Comparison of ENCODE assay signal across 11 mouse cellular contexts in genomic region chr4:123000617-123001342, GRCm38 (mm10). TPM values are rescaled to one million over a fixed set of nuclear protein-coding genes. Genes with fewer than 3 reads are reported as not detected.
DNase-seq lines count a peak whose midpoint lies in the region; ATAC-seq and TF ChIP-seq lines count a peak whose summit lies in the region.
"Had no signal": no experiment of that assay in that cellular context is flagged by ENCODE, and none has a peak within 500 bp of the region (broad histone marks: within the 10 kb centered on the region; RNA-seq: fewer than 3 reads in every experiment).

No protein-coding gene starts in this region.

- peaks cover 19% of the 10 kb centered on the region for H3K4me1 ChIP-seq in hindbrain, embryonic 11.5 days (replicated peaks; ENCODE audit: control insufficient read depth, insufficient read depth, low read length)
- peaks cover 58% of the 10 kb centered on the region for H3K4me1 ChIP-seq in midbrain, embryonic 13.5 days (replicated peaks)
- no peaks in the 10 kb centered on the region for H3K4me1 ChIP-seq in kidney, adult 2 months (ENCODE audit: control insufficient read depth, insufficient read depth, low read length)

- peaks cover 2% of the 10 kb centered on the region for H3K79me3 ChIP-seq in C2C12 (ENCODE audit: low read depth)

- WGBS in hindbrain, embryonic 11.5 days, result 29% methylated on average over 17 of the region's 17 CpGs
- 17% methylated on average over 17 of the region's 17 CpGs for WGBS in midbrain, embryonic 13.5 days
- 76% methylated on average over 17 of the region's 17 CpGs for WGBS in kidney, adult 2 months

- TF ChIP-seq CTCF in C2C12 (IDR thresholded peaks at IDR 0.05; ENCODE audit: control insufficient read depth, insufficient read depth, insufficient read length), result no peak
- no peak for TF ChIP-seq CTCF in kidney, adult 2 months (conservative IDR thresholded peaks at IDR 0.05; ENCODE audit: insufficient read depth, insufficient read length, low read depth, low read length)

- peak overlapping the region; percentile 98 for H3K27ac ChIP-seq in hindbrain, embryonic 11.5 days (ENCODE audit: low read depth, low read length)
- peak overlapping the region; percentile 96 for H3K27ac ChIP-seq in midbrain, embryonic 13.5 days
- no peak overlapping the region for H3K27ac ChIP-seq in kidney, adult 2 months (ENCODE audit: insufficient read depth, low read depth, low read length)
- H3K27ac ChIP-seq: liver, embryonic 14.5 days had no signal

- H3K9me3 ChIP-seq in hindbrain, embryonic 11.5 days (ENCODE audit: control insufficient read depth, low read length), result no peaks in the 10 kb centered on the region
- no peaks in the 10 kb centered on the region for H3K9me3 ChIP-seq in midbrain, embryonic 13.5 days

- DNase-seq in R1 (ENCODE audit: low read depth, low spot score), result peak; percentile 86
- peak; percentile 60 for DNase-seq in hindbrain, embryonic 11.5 days (ENCODE audit: low spot score)
- no peak for DNase-seq in kidney, adult 2 months
- DNase-seq in kidney, postnatal 4 days, result no peak
- DNase-seq in thymus, postnatal 14 days, result no peak
- DNase-seq in heart, postnatal 4 days, result no peak
- DNase-seq: kidney, adult 8-10 months; right cerebral cortex, adult 18-20 months had no signal

- no peak overlapping the region for H3K4me3 ChIP-seq in C2C12 (ENCODE audit: insufficient read depth, poor library complexity, severe bottlenecking)
- H3K4me3 ChIP-seq in hindbrain, embryonic 11.5 days (ENCODE audit: low read depth, low read length), result no peak overlapping the region
- peak overlapping the region; percentile 81 for H3K4me3 ChIP-seq in midbrain, embryonic 13.5 days (replicated peaks)
- no peak overlapping the region for H3K4me3 ChIP-seq in kidney, adult 2 months (ENCODE audit: insufficient read depth, low read depth, low read length)

- no peaks in the 10 kb centered on the region for H3K27me3 ChIP-seq in C2C12 (ENCODE audit: control insufficient read depth, insufficient read depth, insufficient read length)
- H3K27me3 ChIP-seq in hindbrain, embryonic 11.5 days (ENCODE audit: control insufficient read depth, insufficient read depth, low read length), result no peaks in the 10 kb centered on the region
- no peaks in the 10 kb centered on the region for H3K27me3 ChIP-seq in midbrain, embryonic 13.5 days
- H3K27me3 ChIP-seq in kidney, adult 2 months (replicated peaks; ENCODE audit: control insufficient read depth, insufficient read depth, low read length), result no peaks in the 10 kb centered on the region

- no peaks in the 10 kb centered on the region for H3K36me3 ChIP-seq in C2C12 (ENCODE audit: control insufficient read depth, insufficient read depth)
- H3K36me3 ChIP-seq in hindbrain, embryonic 11.5 days (ENCODE audit: control insufficient read depth, insufficient read depth, low read length), result no peaks in the 10 kb centered on the region
- peaks cover 40% of the 10 kb centered on the region for H3K36me3 ChIP-seq in midbrain, embryonic 13.5 days
- no peaks in the 10 kb centered on the region for H3K36me3 ChIP-seq in kidney, adult 2 months (ENCODE audit: control insufficient read depth, insufficient read depth, low read length)

- peak overlapping the region; percentile 29 for H3K4me2 ChIP-seq in hindbrain, embryonic 11.5 days (replicated peaks; ENCODE audit: low read depth, low read length)
- H3K4me2 ChIP-seq in midbrain, embryonic 13.5 days (replicated peaks), result peak overlapping the region; percentile 84

- no peak for ATAC-seq in hindbrain, embryonic 11.5 days (ENCODE audit: low FRiP score)
- ATAC-seq in midbrain, embryonic 13.5 days, result no peak

- H3ac ChIP-seq in C2C12 (ENCODE audit: control insufficient read depth, insufficient read length, low read depth), result no peak overlapping the region

- no peak for TF ChIP-seq POLR2A in kidney, adult 2 months (IDR thresholded peaks at IDR 0.05; ENCODE audit: low read depth, low read length)

- peak overlapping the region; percentile 42 for H3K9ac ChIP-seq in hindbrain, embryonic 11.5 days (ENCODE audit: low read depth, low read length)
- peak overlapping the region; percentile 63 for H3K9ac ChIP-seq in midbrain, embryonic 13.5 days (replicated peaks)
- H3K9ac ChIP-seq: liver, embryonic 14.5 days had no signal

- no peaks in the 10 kb centered on the region for H3K79me2 ChIP-seq in C2C12 (ENCODE audit: control insufficient read depth, insufficient read depth)

TF ChIP-seq in C2C12, 6 proteins besides CTCF, POLR2A, EP300 and RAD21:
- TF ChIP-seq MYOD1 (IDR thresholded peaks at IDR 0.05; ENCODE audit: control insufficient read depth, insufficient read length, low read depth), result peak; percentile 96
- no peak for TF ChIP-seq USF1 (IDR thresholded peaks at IDR 0.05; ENCODE audit: low read depth)
- no peak for TF ChIP-seq CEBPB (IDR thresholded peaks at IDR 0.05; ENCODE audit: low read depth)
- TF ChIP-seq MAX (IDR thresholded peaks at IDR 0.05), result no peak

RNA-seq across cellular contexts. Expression of gene Mycl, which starts 5.3 kb away (rescaled TPM):
- 11.5 TPM for polyA plus RNA-seq in C2C12 (2012; fragmentation: generic; extraction: Trizol)
- 76.1 and 92.7 TPM in 2 replicates for polyA plus RNA-seq in hindbrain, embryonic 11.5 days (2014; fragmentation: Nextera tagmentation; extraction: Ambion mirVana)
- 95.2 and 101 TPM in 2 replicates for polyA plus RNA-seq in midbrain, embryonic 13.5 days (2015; fragmentation: Nextera tagmentation; extraction: Ambion mirVana)
- 1.5 and 1.6 TPM in 2 replicates for polyA plus RNA-seq in kidney, adult 2 months (2012; rRNA removed)
- under 1 TPM; 0.14 to 0.29 TPM for total RNA-seq in heart, postnatal 4 days (2021)

RNA-seq across cellular contexts. Expression of gene Trit1, which starts 15.6 kb away (rescaled TPM):
- polyA plus RNA-seq in C2C12 (2012; fragmentation: generic; extraction: Trizol), result 6.3 TPM
- polyA plus RNA-seq in hindbrain, embryonic 11.5 days (2014; fragmentation: Nextera tagmentation; extraction: Ambion mirVana), result 24.4 and 26.6 TPM in 2 replicates
- polyA plus RNA-seq in midbrain, embryonic 13.5 days (2015; fragmentation: Nextera tagmentation; extraction: Ambion mirVana), result 27.6 and 30.9 TPM in 2 replicates
- 4.7 and 5.1 TPM in 2 replicates for polyA plus RNA-seq in kidney, adult 2 months (2012; rRNA removed)
- total RNA-seq in heart, postnatal 4 days (2021), result 1 to 10 TPM; 8.9 to 9.5 TPM

RNA-seq across cellular contexts. Expression of gene Mfsd2a, which starts 39.8 kb away (rescaled TPM):
- 8.9 TPM for polyA plus RNA-seq in C2C12 (2012; fragmentation: generic; extraction: Trizol)
- polyA plus RNA-seq in hindbrain, embryonic 11.5 days (2014; fragmentation: Nextera tagmentation; extraction: Ambion mirVana), result 25.2 and 27.0 TPM in 2 replicates
- 31.7 and 32.5 TPM in 2 replicates for polyA plus RNA-seq in midbrain, embryonic 13.5 days (2015; fragmentation: Nextera tagmentation; extraction: Ambion mirVana)
- polyA plus RNA-seq in kidney, adult 2 months (2012; rRNA removed), result 27.6 and 43.9 TPM in 2 replicates
- total RNA-seq in heart, postnatal 4 days (2021), result under 1 TPM; 0.14 to 0.20 TPM

Comparison
In these comparisons a context has a peak if more than half of its experiments do, and no peak if none do; other contexts are left out.
1. DNase-seq: peak in R1 (single experiment) and hindbrain, embryonic 11.5 days (single experiment); none in kidney, adult 2 months (single experiment), kidney, postnatal 4 days (0 of 2), thymus, postnatal 14 days (single experiment) and heart, postnatal 4 days (single experiment).